Mouse (Mus musculus) thymus, adult 2 months (tissue): ENCODE data around the gene Gsdma.
"Not testable (repeated sequence)": the region's sequence is repeated elsewhere in the genome, so short reads cannot be mapped to it uniquely, and the experiment has no call there.

Source experiments
- CTCF ChIP-seq: fragments of 200-500 bp; IDR thresholded peaks from 2 replicates; pipeline ENCODE4 v1.5.1; 2012; ENCODE audit warnings: mild to moderate bottlenecking, control low read depth, low read length, moderate library complexity, borderline replicate concordance; ENCODE audit not compliant: control insufficient read depth, poor library complexity, insufficient read depth; ENCODE audit errors: extremely low read depth
- POLR2A ChIP-seq: fragments of 200-500 bp; IDR thresholded peaks from 2 replicates; pipeline ENCODE4 v1.6.1; 2012; ENCODE audit warnings: mild to moderate bottlenecking, low read length, control low read depth, moderate library complexity; ENCODE audit not compliant: control insufficient read depth, poor library complexity, insufficient read depth; ENCODE audit errors: extremely low read depth

DNA sequence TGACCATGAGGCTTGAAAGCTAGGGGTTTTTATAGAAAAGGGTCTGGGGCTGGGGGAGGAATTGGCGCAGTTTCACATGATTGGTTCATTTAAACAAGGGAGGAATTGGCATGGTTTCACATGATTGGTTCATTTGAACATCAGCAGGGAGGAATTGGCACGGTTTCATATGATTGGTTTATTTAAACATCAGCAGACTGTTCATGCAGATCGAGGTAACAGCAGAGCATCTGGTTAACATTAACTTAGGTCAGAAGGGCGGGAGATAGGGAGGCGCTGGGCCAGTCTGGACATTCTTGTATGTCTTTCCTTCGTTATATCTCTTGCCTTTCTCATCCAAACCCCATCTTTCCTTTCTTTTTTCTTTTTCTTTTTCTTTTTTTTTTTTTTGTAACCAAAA, 40.2 kb upstream of the Gsdma start:
- not testable (repeated sequence) for TF ChIP-seq CTCF, POLR2A
